Mouse (Mus musculus) adrenal gland, adult (tissue): ENCODE measurements at regions not wholly inside any gene's neighbourhood (a gene's known extent, or its start where the extent isn't known, plus 50 kb on each side); places are given as distances from the start of the nearest gene placed in this dataset.

ENCODE experiments used
- DNase-seq, 2 experiments: peaks; one replicate each; pipeline ENCODE4 v3.0.0; 2022 to 2023; ENCODE audit warnings: low spot score in 1 of 2; ENCODE audit not compliant: inconsistent age in 2 of 2

GRCm38 (mm10) chr9:98091105-98091504 is 58.1 kb upstream of the Clstn2 start:
- no peak for DNase-seq

- DNase-seq, result no peak
These were observed 62.2 kb upstream of the Clstn2 start for GRCm38 (mm10) chr9:98095064-98095790.

DNA sequence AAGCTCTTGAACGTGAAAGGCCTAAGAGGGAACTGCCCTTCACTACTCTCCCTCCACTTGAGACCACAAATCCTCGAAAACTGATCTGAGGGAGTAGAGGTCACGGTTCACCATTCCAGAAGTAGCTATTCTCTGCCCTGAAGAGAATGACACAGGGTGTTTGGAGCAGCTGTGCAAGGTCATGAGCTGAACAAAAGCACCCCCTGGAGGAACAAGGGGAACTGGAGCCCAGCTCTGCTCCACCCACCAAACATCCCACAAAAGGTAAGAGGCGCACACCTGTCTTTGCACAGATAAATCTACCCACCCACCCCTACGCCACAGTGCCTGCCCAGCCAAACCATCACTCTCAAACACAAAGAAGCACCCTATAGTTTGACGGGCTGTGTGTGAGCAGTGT is 90.4 kb upstream of the Clstn2 start:
- peak in 1 of 2 experiments; percentile 49 for DNase-seq

DNA sequence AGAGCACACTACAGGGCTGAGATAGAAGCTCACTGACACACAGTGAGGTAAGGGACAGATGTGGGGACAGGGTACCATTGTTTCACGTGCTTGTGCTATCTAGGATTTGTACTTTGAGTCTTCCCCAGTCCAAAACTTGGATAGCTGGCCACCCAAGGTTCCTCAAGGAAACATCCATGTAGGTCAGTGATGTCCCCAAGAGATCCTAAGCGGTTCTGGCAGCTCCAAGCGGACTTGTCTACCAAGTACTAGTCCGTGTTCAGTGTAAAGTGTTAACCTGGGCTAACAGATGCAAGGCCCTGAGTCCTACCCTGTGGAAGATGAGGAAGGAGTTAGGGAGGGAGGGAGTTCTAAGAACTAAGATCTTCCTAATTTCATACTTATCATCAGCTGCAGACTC is 96.6 kb upstream of the Clstn2 start:
- DNase-seq, result no peak

DNA sequence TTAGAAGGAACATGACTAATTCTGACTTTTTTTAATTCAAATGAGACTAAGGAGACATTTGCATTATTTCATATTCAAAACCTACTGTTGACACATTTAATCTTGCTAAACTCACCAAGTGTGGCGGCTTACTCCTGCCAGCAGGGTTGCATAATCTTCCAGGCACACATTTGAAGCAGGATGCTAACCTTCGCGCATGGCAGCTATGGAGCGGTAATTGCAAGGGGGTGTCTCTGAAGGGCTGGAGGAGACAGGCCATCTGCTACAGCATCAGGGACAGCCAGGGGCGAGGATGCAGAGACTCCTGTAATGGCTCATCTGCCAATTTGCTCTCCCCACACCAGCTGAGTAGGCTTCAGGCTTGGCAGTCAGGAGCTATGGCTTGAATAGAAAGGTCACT is 97.9 kb upstream of the Clstn2 start:
- DNase-seq, result no peak

DNA sequence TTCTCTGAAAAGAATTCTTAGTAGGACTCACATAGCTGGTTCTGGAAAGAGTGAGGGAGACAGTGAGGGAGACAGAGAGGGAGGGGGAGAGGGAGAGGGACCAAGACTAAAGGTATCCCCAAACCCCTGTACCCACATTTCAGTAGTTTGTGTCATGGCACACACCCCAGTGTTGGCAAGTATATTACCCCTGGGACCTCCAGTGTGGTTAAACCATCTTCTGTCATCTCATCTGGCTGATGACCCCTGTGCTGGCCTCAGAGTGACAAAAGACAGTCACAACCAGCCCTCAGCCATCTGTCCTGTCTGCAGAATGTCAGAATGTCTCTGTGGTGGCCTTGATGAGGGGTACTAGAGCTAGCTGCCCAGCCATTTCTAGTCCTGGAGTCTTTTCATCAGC is 107.6 kb upstream of the Clstn2 start:
- DNase-seq, result no peak

DNA sequence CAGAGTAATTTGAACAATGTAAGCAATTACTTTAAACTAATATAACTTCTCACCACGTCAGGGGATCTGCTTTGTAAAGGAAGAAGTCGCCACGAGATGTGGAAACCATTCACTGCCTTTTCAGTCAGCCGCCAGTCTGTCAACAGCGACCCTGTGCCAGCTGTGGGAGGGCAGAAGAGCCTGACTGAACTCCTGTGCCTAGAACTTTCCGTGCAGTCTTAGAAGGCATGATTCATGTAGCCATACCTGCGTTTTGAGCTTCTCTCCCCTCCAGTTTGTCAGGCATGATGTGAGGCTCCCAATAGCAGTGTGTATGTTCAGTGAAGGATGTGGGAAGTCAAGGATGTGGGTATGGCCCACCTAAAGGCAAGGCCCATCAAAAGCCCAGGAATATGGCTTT is 109.1 kb upstream of the Clstn2 start:
- no peak for DNase-seq

- DNase-seq, result no peak
These were observed 113.9 kb upstream of the Clstn2 start for GRCm38 (mm10) chr9:98146901-98147300.

DNA sequence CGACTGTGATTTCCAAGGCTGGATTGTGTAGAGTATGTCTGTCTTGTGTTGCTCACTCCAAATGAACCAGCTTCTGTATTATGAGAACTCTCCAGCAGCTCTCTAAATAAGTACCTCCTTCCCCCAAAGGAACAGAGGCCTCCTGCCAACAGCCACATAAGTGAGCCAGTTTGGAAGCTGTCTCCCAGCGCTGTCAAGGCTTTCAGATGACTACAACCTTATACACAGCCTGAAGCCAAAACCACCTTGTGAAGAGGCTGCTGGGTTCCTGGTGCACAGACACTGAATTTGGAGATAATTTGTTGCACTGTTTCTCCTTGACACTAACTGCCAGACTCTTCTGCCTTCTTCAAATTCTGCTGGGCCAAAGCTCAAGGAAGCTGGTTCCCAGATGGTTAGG is 125.4 kb upstream of the Clstn2 start:
- DNase-seq, result no peak

DNA sequence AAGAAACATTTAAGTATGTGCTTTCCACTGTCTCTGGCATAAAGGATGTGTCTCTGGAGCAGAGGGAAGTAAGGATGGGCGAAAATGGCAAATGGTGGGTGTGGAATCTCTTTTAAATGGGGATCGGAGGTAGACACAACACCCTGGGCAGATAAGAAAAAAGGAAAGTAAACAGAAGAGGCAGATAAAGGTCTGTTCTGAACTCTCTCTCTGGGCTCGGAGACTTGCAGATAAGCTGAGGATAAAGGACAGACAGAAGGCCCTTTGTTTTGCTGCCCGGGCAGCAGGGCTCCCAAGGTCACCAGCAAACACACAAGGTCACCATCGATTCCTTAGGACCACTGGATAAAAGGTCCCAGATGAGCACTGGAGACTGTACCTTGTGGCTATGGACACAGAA is 122.7 kb upstream of the Nmnat3 start:
- DNase-seq, result no peak

DNA sequence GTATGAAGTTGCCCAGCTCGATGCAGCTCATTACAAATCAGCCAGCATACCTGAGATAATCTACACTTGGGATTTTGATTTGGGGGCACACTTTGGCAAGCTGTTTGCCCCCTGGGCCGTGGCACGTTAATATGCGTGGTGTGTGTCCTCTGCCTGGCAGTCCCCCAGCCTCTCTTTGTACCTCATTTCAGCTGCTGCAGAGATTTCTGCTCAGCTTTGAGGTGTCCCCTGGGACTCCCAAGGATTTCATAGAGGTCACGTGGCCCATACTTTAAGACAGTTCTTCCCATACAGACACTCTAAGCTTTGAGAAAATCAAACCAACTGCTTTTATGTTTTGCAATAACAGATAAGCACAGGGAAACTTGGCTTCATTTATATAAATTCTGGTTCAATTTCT is 113.2 kb upstream of the Nmnat3 start:
- DNase-seq, result no peak

DNA sequence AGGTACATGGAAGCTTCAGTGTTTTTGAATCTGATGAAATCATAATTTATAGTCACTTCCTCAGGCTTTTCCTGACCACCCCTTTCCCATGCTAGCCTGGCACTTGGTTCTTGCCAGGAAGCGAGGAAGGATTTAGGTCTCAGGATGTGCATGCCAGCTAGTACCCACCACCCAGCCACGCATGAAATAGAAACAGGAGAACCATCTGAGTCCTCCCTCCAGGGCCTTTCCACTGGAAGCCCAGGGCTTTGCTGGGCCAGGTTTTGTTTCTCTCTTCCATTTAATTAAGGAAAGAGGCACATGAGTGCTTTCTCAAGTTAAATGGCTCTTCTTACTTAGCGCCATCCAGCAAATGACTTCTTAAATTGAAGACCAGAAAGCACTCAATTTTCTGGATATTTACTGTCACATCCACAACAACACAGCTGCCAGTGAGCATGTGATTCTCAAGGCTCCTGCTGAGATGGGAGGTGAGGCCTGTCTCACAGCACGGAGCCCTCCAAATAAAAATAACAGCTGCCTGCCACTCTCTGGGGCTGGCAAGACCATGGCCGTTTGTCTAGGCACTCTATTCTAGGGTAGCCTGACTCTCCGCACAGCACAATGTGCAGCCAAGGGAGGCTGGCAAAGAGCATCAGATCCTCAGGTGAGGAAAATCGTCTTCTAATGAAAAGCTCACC is 110.4 kb upstream of the Nmnat3 start:
- no peak for DNase-seq

DNA sequence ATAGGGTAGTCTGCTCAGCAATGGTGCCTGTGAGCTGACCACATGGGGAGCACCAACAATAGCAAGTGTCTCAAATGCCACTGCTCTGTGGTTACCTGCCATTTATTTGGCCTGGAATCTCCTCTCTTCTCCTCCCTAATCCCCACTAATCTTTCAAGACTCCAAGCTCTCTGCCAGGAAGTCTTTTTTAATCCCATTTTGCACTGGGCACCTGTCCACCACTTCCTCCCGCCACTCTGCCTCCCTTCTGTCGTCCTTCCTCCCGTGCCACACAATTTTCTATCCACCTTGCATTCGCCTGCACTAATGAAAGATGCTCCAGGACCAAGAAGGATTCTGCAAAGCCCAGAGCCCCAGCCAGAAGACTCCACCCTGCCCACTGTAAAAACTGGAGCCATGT is 106.5 kb upstream of the Nmnat3 start:
- no peak for DNase-seq

GRCm38 (mm10) chr9:98186757-98187300 is 100.4 kb upstream of the Nmnat3 start:
- DNase-seq, result no peak

DNA sequence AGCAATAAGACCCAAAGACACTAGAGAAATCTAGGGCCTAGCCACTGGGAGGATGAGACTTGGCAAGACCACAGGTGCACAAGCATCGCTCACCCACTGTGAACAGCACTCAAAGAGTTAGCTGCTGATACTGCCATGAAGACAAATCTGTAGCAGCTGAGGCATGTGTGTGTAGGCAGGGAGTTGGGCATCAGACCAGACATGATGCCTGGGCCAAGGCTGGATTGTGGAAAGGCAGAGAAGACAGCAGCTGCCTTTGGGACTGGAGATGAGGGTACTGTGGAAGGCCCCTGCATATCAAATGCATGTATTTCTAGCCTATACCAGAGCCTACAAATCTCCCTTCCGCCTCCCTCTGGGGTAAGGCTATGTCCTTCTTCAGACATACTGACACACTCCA is 92.9 kb upstream of the Nmnat3 start:
- DNase-seq, result no peak

DNA sequence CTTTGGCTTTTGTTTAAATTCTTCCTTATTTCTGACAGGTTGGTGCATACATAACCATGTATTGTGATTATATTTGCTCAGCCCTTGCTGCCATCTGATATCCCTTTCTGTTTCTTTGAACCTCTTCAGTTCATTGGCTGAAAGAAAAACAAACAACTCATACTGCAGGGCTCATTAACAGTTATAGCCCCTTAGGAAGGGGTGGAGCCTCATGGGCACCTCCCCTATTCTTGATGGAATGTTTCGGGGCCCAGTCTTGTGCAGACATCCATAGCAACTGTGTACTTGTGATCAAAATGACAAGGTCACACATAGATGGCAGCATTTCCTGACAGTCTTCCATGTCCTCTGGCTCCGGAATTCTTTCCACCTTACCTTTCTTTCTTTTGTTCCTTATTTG is 68.4 kb upstream of the Nmnat3 start:
- DNase-seq, result no peak

DNA sequence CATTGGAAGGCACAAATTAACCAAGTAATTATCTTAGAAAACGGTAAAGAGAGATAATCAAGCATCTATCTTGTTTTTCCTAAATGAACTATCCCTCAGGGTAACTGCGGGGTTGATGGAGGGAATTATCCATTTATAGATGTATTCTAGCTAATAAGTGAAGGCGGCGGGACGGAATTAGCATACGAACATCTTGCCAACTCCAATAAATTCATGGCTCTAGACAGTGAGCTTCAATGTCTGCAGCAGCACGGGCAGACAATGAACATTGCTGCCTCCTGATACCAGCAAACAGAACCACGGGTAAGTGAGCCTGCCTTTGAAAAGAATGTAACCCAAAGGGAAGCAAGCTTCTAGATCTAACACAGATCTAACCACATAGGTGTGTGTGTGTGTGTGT is 66.9 kb upstream of the Nmnat3 start:
- DNase-seq, result no peak

DNA sequence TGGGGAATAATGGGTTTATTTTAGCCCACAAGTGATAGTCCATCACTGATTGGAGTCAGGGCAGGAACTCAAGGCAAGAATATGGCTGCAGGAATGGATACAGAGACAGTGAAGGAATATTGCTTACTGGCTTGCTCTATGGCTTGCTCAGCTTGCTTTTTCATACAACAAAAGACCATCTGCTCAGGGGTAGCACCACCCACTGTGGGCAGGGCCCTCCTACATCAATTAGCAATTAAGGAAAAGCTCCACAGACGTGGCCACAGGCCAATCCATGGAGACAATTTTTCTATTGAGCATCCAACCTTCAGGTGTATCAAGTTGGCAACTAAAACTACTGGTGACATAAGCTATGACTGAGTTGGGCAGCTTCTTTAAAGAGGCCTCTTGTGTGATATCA is 65.5 kb upstream of the Nmnat3 start:
- no peak for DNase-seq

- DNase-seq, result no peak
These were observed 59.0 kb upstream of the Nmnat3 start for GRCm38 (mm10) chr9:98228226-98228625.

DNA sequence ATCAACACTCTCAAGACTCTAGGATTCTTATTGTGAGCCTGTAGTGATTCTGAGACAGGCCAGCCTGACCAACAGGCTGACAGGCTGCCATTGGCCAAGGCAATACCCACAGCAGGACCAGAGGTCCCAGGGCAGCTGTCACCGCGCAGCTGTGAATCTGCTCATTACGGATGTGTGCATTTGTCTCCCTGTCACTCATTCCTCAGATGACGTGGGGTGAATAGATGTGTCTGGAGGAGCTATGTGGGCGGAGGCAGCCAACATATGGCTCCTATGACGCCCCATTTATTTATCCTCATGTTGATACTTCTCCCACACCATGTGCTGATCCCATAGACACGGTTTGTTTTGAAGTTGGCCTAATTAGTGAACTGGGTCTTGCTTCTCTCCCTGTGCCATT is 58.3 kb upstream of the Nmnat3 start:
- no peak for DNase-seq

DNA sequence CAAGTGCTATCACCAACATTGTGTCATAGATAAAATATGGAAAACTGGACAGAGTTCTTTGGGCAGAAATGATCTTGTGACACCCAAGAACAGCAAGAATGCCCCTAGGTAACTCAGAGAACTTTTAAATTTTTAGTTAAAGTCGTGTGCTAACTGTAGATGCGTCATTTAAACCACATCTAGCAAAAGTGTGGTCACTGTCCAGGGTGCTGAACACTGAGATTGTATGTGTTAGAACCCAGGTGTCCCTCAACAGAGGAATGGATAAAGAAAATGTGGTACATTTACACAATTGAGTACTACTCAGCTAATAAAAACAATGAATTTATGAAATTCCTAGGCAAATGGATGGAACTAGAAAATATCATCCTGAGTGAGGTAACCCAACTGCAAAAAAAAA is 52.5 kb upstream of the Nmnat3 start:
- peak in 1 of 2 experiments; percentile 29 for DNase-seq
